Mouse (Mus musculus) heart, postnatal 14 days (tissue): ENCODE measurements at regions not wholly inside any gene's neighbourhood (a gene's known extent, or its start where the extent isn't known, plus 50 kb on each side); places are given as distances from the start of the nearest gene placed in this dataset.
A peak's percentile ranks its signal among the peaks of the same experiment; 100 is the strongest.

Experiments
- DNase-seq, 2 experiments: peaks; one replicate each; pipeline ENCODE4 v3.0.0; 2021 to 2022
- intact Hi-C: fragments of 180-260 bp; cut with DNase I; formaldehyde crosslinking; loops from one replicate; pipeline ENCODE4 v1.15.1; 2025

GRCm38 (mm10) chr14:68022925-68023324 is 1271.2 kb downstream of the Synb start:
- intact Hi-C loops: no loop called here
- DNase-seq: no peak

- intact Hi-C loops: no loop called here
- DNase-seq: no peak
These were observed 1272.9 kb downstream of the Synb start for GRCm38 (mm10) chr14:68021240-68021639.

GRCm38 (mm10) chr14:68020769-68021168 is 1273.3 kb downstream of the Synb start:
- intact Hi-C loops: no loop called here
- DNase-seq: no peak

- DNase-seq: no peak
- intact Hi-C loops: no loop called here
These were observed 1275.4 kb downstream of the Synb start for GRCm38 (mm10) chr14:68018686-68019085.

GRCm38 (mm10) chr14:67996790-67997417 is 1297.2 kb downstream of the Synb start:
- intact Hi-C loops: loop anchor here (10.0 kb wide), 1 partner anchor 498 kb away; no protein-coding TSS in a partner anchor
- no peak for DNase-seq

GRCm38 (mm10) chr14:67993611-67994051 is 1300.5 kb downstream of the Synb start:
- intact Hi-C loops: loop anchor here (1.0 to 10.0 kb wide), 4 partner anchors 59 to 501 kb away; no protein-coding TSS in a partner anchor
- no peak for DNase-seq

- intact Hi-C loops: loop anchor here (1.0 to 10.0 kb wide), 4 partner anchors 59 to 502 kb away; no protein-coding TSS in a partner anchor
- peak; percentile 53 to 68 for DNase-seq
These were observed 1301.0 kb downstream of the Synb start for GRCm38 (mm10) chr14:67993142-67993541.

GRCm38 (mm10) chr14:67992088-67992487 is 1302.0 kb downstream of the Synb start:
- intact Hi-C loops: loop anchor here (5.0 to 10.0 kb wide), 3 partner anchors 60 to 503 kb away; no protein-coding TSS in a partner anchor
- DNase-seq: no peak

- intact Hi-C loops: loop anchor here (5.0 to 10.0 kb wide), 3 partner anchors 62 to 505 kb away; no protein-coding TSS in a partner anchor
- DNase-seq: no peak
These were observed 1303.8 kb downstream of the Synb start for GRCm38 (mm10) chr14:67990271-67990670.
